Mouse (Mus musculus): ENCODE data around the gene Atic. TPM values are rescaled to one million over a fixed set of nuclear protein-coding genes. Genes with fewer than 3 reads are reported as not detected.

Atic gene
- polyA plus RNA-seq (2016; fragmentation: Nextera tagmentation; extraction: Ambion mirVana) = 37.4 and 37.7 TPM in 2 replicates

GRCm38 (mm10) chr1:71556688-71557612 is at the start of gene Atic:
Atic (plus strand) TSS chr1:71557150.
- WGBS = under 1% methylated on average over 55 of the region's 55 CpGs
- H3K4me2 ChIP-seq = peak within 1 kb of the TSS; percentile 85
- peak; percentile 99 for ATAC-seq (ENCODE audit: low FRiP score)

GRCm38 (mm10) chr1:71507251-71507650 is 49.7 kb upstream of the Atic start:
- Histone ChIP-seq H3K27ac (no peak overlapping the region), H3K36me3 (replicated peaks) (no peaks in the 10 kb centered on the region), H3K4me1 (peaks cover 4% of the 10 kb centered on the region; the same call in 1 of the 2 replicates), H3K27me3 (no peaks in the 10 kb centered on the region), H3K4me2 (no peak overlapping the region), H3K9ac (no peak overlapping the region), H3K9me3 (no peaks in the 10 kb centered on the region), H3K4me3 (replicated peaks) (no peak overlapping the region)
- WGBS = 4% methylated on average over 9 of the region's 9 CpGs
- ATAC-seq (ENCODE audit: low FRiP score) = peak; percentile 86

More at GRCm38 (mm10) chr1:71556688-71557612, at the start of gene Atic:
- Histone ChIP-seq H3K9me3 (no peaks in the 10 kb centered on the region), H3K36me3 (replicated peaks) (peaks cover 24% of the 10 kb centered on the region), H3K9ac (peak within 1 kb of the TSS; percentile 73), H3K4me3 (replicated peaks) (peak within 1 kb of the TSS; percentile 59), H3K27me3 (no peaks in the 10 kb centered on the region), H3K27ac (peak within 1 kb of the TSS; percentile 56; the same call in 1 of the 2 replicates), H3K4me1 (peaks cover 13% of the 10 kb centered on the region)

GRCm38 (mm10) chr1:71515041-71515440 is 41.9 kb upstream of the Atic start:
- WGBS = 88% methylated on average over 4 of the region's 4 CpGs
- H3K27ac ChIP-seq = no peak overlapping the region
- H3K4me3 ChIP-seq (replicated peaks) = no peak overlapping the region
- H3K4me1 ChIP-seq = no peaks in the 10 kb centered on the region
- H3K9ac ChIP-seq = no peak overlapping the region
- no peaks in the 10 kb centered on the region for H3K27me3 ChIP-seq
- H3K36me3 ChIP-seq (replicated peaks) = no peaks in the 10 kb centered on the region
- no peak for ATAC-seq (ENCODE audit: low FRiP score)
- no peaks in the 10 kb centered on the region for H3K9me3 ChIP-seq
- H3K4me2 ChIP-seq = no peak overlapping the region

GRCm38 (mm10) chr1:71528808-71529648 is 27.9 kb upstream of the Atic start:
- Histone ChIP-seq H3K27me3 (no peaks in the 10 kb centered on the region), H3K9ac (no peak overlapping the region), H3K9me3 (no peaks in the 10 kb centered on the region), H3K27ac (no peak overlapping the region), H3K36me3 (replicated peaks) (no peaks in the 10 kb centered on the region), H3K4me3 (replicated peaks) (no peak overlapping the region), H3K4me2 (no peak overlapping the region), H3K4me1 (no peaks in the 10 kb centered on the region)
- no peak for ATAC-seq (ENCODE audit: low FRiP score)
- WGBS = 88% methylated on average over 18 of the region's 18 CpGs

GRCm38 (mm10) chr1:71530779-71531178 is 26.2 kb upstream of the Atic start:
- no peak overlapping the region for H3K9ac ChIP-seq
- H3K27ac ChIP-seq = no peak overlapping the region
- no peaks in the 10 kb centered on the region for H3K36me3 ChIP-seq (replicated peaks)
- no peak overlapping the region for H3K4me3 ChIP-seq (replicated peaks)
- WGBS = 88% methylated on average over 2 of the region's 2 CpGs
- no peaks in the 10 kb centered on the region for H3K27me3 ChIP-seq
- H3K4me1 ChIP-seq = no peaks in the 10 kb centered on the region
- no peaks in the 10 kb centered on the region for H3K9me3 ChIP-seq
- no peak overlapping the region for H3K4me2 ChIP-seq
- ATAC-seq (ENCODE audit: low FRiP score) = no peak

- Histone ChIP-seq H3K27ac (no peak overlapping the region), H3K27me3 (no peaks in the 10 kb centered on the region), H3K4me1 (no peaks in the 10 kb centered on the region), H3K4me3 (replicated peaks) (no peak overlapping the region), H3K9ac (no peak overlapping the region), H3K4me2 (no peak overlapping the region), H3K36me3 (replicated peaks) (no peaks in the 10 kb centered on the region), H3K9me3 (no peaks in the 10 kb centered on the region)
- no peak for ATAC-seq (ENCODE audit: low FRiP score)
- WGBS = 25% methylated on average over 7 of the region's 7 CpGs
Measured at GRCm38 (mm10) chr1:71531653-71532052, 25.3 kb upstream of the Atic start.

GRCm38 (mm10) chr1:71539641-71540040 is 17.3 kb upstream of the Atic start:
- Histone ChIP-seq H3K4me3 (replicated peaks) (no peak overlapping the region), H3K27ac (no peak overlapping the region), H3K9me3 (no peaks in the 10 kb centered on the region), H3K36me3 (replicated peaks) (no peaks in the 10 kb centered on the region), H3K9ac (no peak overlapping the region), H3K4me1 (no peaks in the 10 kb centered on the region), H3K27me3 (no peaks in the 10 kb centered on the region), H3K4me2 (no peak overlapping the region)
- ATAC-seq (ENCODE audit: low FRiP score) = no peak
- 88% methylated on average over 4 of the region's 4 CpGs for WGBS

- Histone ChIP-seq H3K4me3 (replicated peaks) (no peak overlapping the region), H3K36me3 (replicated peaks) (no peaks in the 10 kb centered on the region), H3K4me1 (no peaks in the 10 kb centered on the region), H3K27me3 (no peaks in the 10 kb centered on the region), H3K9me3 (no peaks in the 10 kb centered on the region), H3K9ac (no peak overlapping the region), H3K4me2 (no peak overlapping the region), H3K27ac (no peak overlapping the region)
- no peak for ATAC-seq (ENCODE audit: low FRiP score)
- WGBS = 85% methylated on average over 3 of the region's 3 CpGs
Measured at GRCm38 (mm10) chr1:71540437-71540836, 16.5 kb upstream of the Atic start.

GRCm38 (mm10) chr1:71550626-71551195 is 6.2 kb upstream of the Atic start:
- Histone ChIP-seq H3K4me1 (no peaks in the 10 kb centered on the region), H3K36me3 (replicated peaks) (no peaks in the 10 kb centered on the region), H3K27ac (no peak overlapping the region), H3K4me2 (no peak overlapping the region), H3K9ac (no peak overlapping the region), H3K4me3 (replicated peaks) (no peak overlapping the region), H3K9me3 (no peaks in the 10 kb centered on the region), H3K27me3 (no peaks in the 10 kb centered on the region)
- no peak for ATAC-seq (ENCODE audit: low FRiP score)
- WGBS = 84% methylated on average over 10 of the region's 10 CpGs

GRCm38 (mm10) chr1:71560626-71561025 is 3.7 kb downstream of the Atic start:
- Histone ChIP-seq H3K27me3 (no peaks in the 10 kb centered on the region), H3K36me3 (replicated peaks) (peaks cover 48% of the 10 kb centered on the region), H3K4me1 (peaks cover 13% of the 10 kb centered on the region), H3K4me3 (replicated peaks) (no peak overlapping the region), H3K9ac (no peak overlapping the region), H3K9me3 (no peaks in the 10 kb centered on the region), H3K27ac (no peak overlapping the region), H3K4me2 (no peak overlapping the region)
- no peak for ATAC-seq (ENCODE audit: low FRiP score)
- 91% methylated on average over 4 of the region's 4 CpGs for WGBS

GRCm38 (mm10) chr1:71564291-71564690 is 7.3 kb downstream of the Atic start:
- H3K4me3 ChIP-seq (replicated peaks) = no peak overlapping the region
- H3K27me3 ChIP-seq = no peaks in the 10 kb centered on the region
- no peaks in the 10 kb centered on the region for H3K9me3 ChIP-seq
- WGBS = 95% methylated on average over 7 of the region's 7 CpGs
- H3K4me1 ChIP-seq = no peaks in the 10 kb centered on the region
- H3K27ac ChIP-seq = no peak overlapping the region
- H3K9ac ChIP-seq = no peak overlapping the region
- H3K36me3 ChIP-seq (replicated peaks) = peaks cover 72% of the 10 kb centered on the region
- no peak overlapping the region for H3K4me2 ChIP-seq
- ATAC-seq (ENCODE audit: low FRiP score) = no peak
